Comparison of ENCODE assay signal across 28 mouse cellular contexts in the genomic region with DNA sequence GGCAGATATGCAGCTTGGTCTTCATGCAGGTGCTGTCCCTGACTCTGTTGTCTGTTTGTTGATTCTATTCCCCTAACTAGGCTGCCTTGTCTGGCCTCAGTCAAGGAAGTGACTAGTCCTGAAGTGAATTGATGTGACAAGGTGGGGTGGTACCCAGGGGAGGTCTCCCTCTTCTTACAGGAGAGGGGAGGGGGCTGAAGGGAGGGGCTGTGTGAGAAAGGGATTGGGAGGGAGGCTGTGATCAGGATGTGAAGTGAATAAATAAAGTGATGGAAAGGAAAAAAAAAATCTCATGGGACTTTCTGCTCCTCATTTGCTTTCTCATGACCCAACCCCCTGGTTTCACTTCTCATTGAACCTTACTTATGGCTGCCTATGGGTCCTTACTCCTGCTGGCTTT. TPM values are rescaled to one million over a fixed set of nuclear protein-coding genes. Genes with fewer than 3 reads are reported as not detected.
"Had no signal": no experiment of that assay in that cellular context is flagged by ENCODE, and none has a peak within 500 bp of the region (broad histone marks: within the 10 kb centered on the region; RNA-seq: fewer than 3 reads in every experiment).

No protein-coding gene starts in this region.

- H3K4me3 ChIP-seq: layer of hippocampus, adult 2 months; liver, embryonic 13.5 days; midbrain, embryonic 12.5 days; midbrain, embryonic 15.5 days; neural tube, embryonic 12.5 days had no signal

- H3K36me3 ChIP-seq: liver, embryonic 13.5 days; midbrain, embryonic 12.5 days; midbrain, embryonic 15.5 days; neural tube, embryonic 12.5 days had no signal

- H3K27me3 ChIP-seq: liver, embryonic 13.5 days; midbrain, embryonic 12.5 days; midbrain, embryonic 15.5 days; neural tube, embryonic 12.5 days had no signal

- H3K27ac ChIP-seq: kidney, postnatal 0 days; layer of hippocampus, adult 2 months; liver, embryonic 13.5 days; macrophage; midbrain, embryonic 12.5 days; midbrain, embryonic 15.5 days; neural tube, embryonic 12.5 days; stomach, postnatal 0 days had no signal

- H3K4me1 ChIP-seq: liver, embryonic 13.5 days had no signal

- H3K9me3 ChIP-seq: liver, embryonic 13.5 days; midbrain, embryonic 12.5 days; midbrain, embryonic 15.5 days; neural tube, embryonic 12.5 days had no signal

- ATAC-seq: intestine, postnatal 0 days; midbrain, embryonic 15.5 days had no signal

- DNase-seq: kidney, adult 2 months; kidney, postnatal 25 days; layer of hippocampus, adult 9-11 months; liver, embryonic 13.5 days; lung, adult 2 months; lung, postnatal 14 days; right cerebral cortex, adult 18-20 months; right cerebral cortex, postnatal 14 days; thymus, adult 2 months; thymus, postnatal 14 days; thymus, postnatal 4 days had no signal

RNA-seq across cellular contexts. Expression of gene 5530401A14Rik, which starts 41.8 kb away (rescaled TPM):
- total RNA-seq: liver, adult 2 months; megakaryocyte, adult 5-6 weeks had no signal
- polyA plus RNA-seq: intestine, embryonic 14.5 days; kidney, adult 2 months; kidney, embryonic 14.5 days; kidney, postnatal 0 days; large intestine, adult 2 months; limb, embryonic 11.5 days; liver, adult 2 months; liver, embryonic 13.5 days; liver, embryonic 16.5 days; lung, adult 2 months; lung, embryonic 16.5 days; macrophage; stomach, embryonic 14.5 days; stomach, postnatal 0 days; thymus, adult 2 months had no signal
